ENCODE assay signal across 12 mouse cellular contexts in the genomic region with DNA sequence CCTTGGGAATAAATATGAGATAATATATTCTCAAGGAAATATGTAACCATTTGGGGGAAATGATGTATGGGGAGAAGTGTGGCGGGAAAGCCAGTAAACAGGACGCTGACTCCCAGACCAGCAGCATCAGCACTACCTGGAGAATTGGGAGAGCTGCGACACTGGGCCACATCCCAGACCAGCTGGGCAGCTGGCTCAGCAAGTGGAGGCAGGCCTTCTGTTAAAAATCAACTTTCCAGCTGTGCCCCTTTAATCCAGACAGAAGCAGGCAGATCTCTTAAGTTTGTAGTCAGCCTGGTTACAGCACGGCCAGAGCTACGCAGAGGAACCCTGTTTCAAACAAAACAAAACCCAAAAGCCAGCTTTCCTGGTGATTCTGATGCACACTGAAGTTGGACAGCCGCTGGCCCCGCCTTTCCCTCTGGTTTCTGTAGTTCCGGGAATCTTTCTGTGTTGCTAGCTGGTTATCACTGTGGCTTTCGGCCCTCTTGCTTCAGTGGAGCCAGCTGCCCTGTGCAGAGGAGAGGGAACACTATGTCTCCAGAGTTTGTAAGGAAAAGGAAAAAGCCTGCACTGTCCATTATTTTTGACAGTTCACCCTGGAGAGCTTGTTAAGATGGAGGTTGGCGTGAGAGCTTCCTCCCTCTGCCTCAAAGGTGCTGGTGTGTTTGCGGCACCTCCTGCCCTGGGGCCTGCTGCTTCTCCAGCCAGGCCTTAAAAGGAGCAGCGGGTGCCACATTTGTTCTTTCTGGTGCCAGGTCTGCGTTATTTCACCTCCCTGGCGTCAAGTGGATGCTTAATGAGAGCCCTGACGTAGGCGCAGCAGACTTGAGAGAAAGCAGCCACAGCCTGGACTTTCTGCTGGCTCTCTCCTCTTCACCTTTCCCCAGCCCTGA. TPM values are rescaled to one million over a fixed set of nuclear protein-coding genes. Genes with fewer than 3 reads are reported as not detected.
DNase-seq lines count a peak whose midpoint lies in the region; ATAC-seq and TF ChIP-seq lines count a peak whose summit lies in the region.
"Had no signal": no experiment of that assay in that cellular context is flagged by ENCODE, and none has a peak within 500 bp of the region (broad histone marks: within the 10 kb centered on the region; RNA-seq: fewer than 3 reads in every experiment).

No protein-coding gene starts in this region.

- peak; percentile 97 for DNase-seq in heart, adult 11 months
- no peak for DNase-seq in heart, postnatal 36 days
- peak; percentile 36 for DNase-seq in MEL (ENCODE audit: low read depth, low spot score)
- DNase-seq in liver, adult 2 months (ENCODE audit: extremely low read depth, low read depth, low spot score), result no peak
- no peak for DNase-seq in right cerebral cortex, postnatal 25 days
- DNase-seq in layer of hippocampus, adult 9-11 months, result no peak
- no peak for DNase-seq in thymus, postnatal 14 days

- no peaks in the 10 kb centered on the region for H3K27me3 ChIP-seq in MEL (ENCODE audit: control insufficient read depth in 1 of 2, insufficient read depth in 2 of 2, low read length in 2 of 2)
- H3K27me3 ChIP-seq in heart, embryonic 11.5 days (ENCODE audit: control insufficient read depth, insufficient read depth, low read length), result no peaks in the 10 kb centered on the region
- H3K27me3 ChIP-seq in liver, adult 2 months (ENCODE audit: control insufficient read depth, insufficient read depth, low read length), result no peaks in the 10 kb centered on the region

- no peak overlapping the region; the same call in 1 of the 2 replicates for H3K4me2 ChIP-seq in heart, embryonic 11.5 days
- H3K4me2 ChIP-seq: forebrain, embryonic 13.5 days had no signal

- no peak for TF ChIP-seq RAD21 in MEL (IDR thresholded peaks at IDR 0.05; ENCODE audit: low read depth, low read length)

- peaks cover 10% of the 10 kb centered on the region for H3K79me2 ChIP-seq in MEL (ENCODE audit: control insufficient read depth, insufficient read depth, low read length, poor library complexity)
- H3K79me2 ChIP-seq in liver, adult 2 months (ENCODE audit: control insufficient read depth, insufficient read depth, low read length), result no peaks in the 10 kb centered on the region

- peak overlapping the region; percentile 82 for H3K27ac ChIP-seq in MEL (ENCODE audit: control insufficient read depth, low read depth, low read length)
- peak overlapping the region; percentile 82 for H3K27ac ChIP-seq in heart, embryonic 11.5 days (ENCODE audit: low read depth, low read length)
- H3K27ac ChIP-seq in liver, adult 2 months (replicated peaks; ENCODE audit: insufficient read depth, low read depth, low read length), result peak overlapping the region; percentile 13; the same call in 1 of the 2 replicates
- H3K27ac ChIP-seq: forebrain, embryonic 13.5 days had no signal

- WGBS in heart, embryonic 11.5 days (ENCODE audit: insufficient replicate concordance), result 45% methylated on average over 16 of the region's 16 CpGs
- WGBS in liver, adult 2 months, result 64% methylated on average over 16 of the region's 16 CpGs

- H3K4me1 ChIP-seq in MEL (ENCODE audit: control insufficient read depth in 1 of 2, insufficient read depth in 2 of 2, low read length in 2 of 2), result peaks cover 4 to 16% of the 10 kb centered on the region in 2 experiments
- peaks cover 46% of the 10 kb centered on the region for H3K4me1 ChIP-seq in heart, embryonic 11.5 days (ENCODE audit: control insufficient read depth, insufficient read depth, low read length)
- peaks cover 2% of the 10 kb centered on the region; the same call in 1 of the 2 replicates for H3K4me1 ChIP-seq in liver, adult 2 months (ENCODE audit: control insufficient read depth, insufficient read depth, low read length)

- H3K4me3 ChIP-seq in MEL (ENCODE audit: control insufficient read depth in 1 of 2, insufficient read depth in 1 of 2, low read depth in 2 of 2, low read length in 2 of 2), result no peak overlapping the region
- H3K4me3 ChIP-seq in heart, embryonic 11.5 days (ENCODE audit: low read depth, low read length), result no peak overlapping the region
- no peak overlapping the region for H3K4me3 ChIP-seq in liver, adult 2 months (ENCODE audit: insufficient read depth, low read depth, low read length)
- H3K4me3 ChIP-seq: forebrain, embryonic 13.5 days had no signal

- no peak; the same call in 1 of the 2 replicates for ATAC-seq in heart, embryonic 11.5 days (replicated peaks; ENCODE audit: insufficient number of reproducible peaks, low FRiP score, low TSS enrichment)
- ATAC-seq: forebrain, embryonic 13.5 days; hindbrain, embryonic 16.5 days had no signal

- no peaks in the 10 kb centered on the region for H3K9me3 ChIP-seq in MEL (replicated peaks; ENCODE audit: insufficient read depth, low read length)
- H3K9me3 ChIP-seq in heart, embryonic 11.5 days (replicated peaks; ENCODE audit: control insufficient read depth, low read length), result no peaks in the 10 kb centered on the region
- H3K9me3 ChIP-seq: forebrain, embryonic 13.5 days had no signal

- H3K9ac ChIP-seq in MEL (ENCODE audit: control insufficient read depth, low read depth, low read length, poor library complexity, severe bottlenecking), result peak overlapping the region; percentile 27
- H3K9ac ChIP-seq in heart, embryonic 11.5 days (ENCODE audit: low read depth, low read length), result peak overlapping the region; percentile 18; the same call in 1 of the 2 replicates
- H3K9ac ChIP-seq in liver, adult 2 months (ENCODE audit: low read depth, low read length), result no peak overlapping the region
- H3K9ac ChIP-seq: forebrain, embryonic 13.5 days had no signal

- no peak for TF ChIP-seq POLR2A in MEL (IDR thresholded peaks at IDR 0.05; ENCODE audit: control insufficient read depth in 1 of 2, insufficient read depth in 1 of 2, low read depth in 1 of 2, low read length in 2 of 2, poor library complexity in 1 of 2)
- no peak for TF ChIP-seq POLR2A in liver, adult 2 months (IDR thresholded peaks at IDR 0.05; ENCODE audit: extremely low read depth, insufficient read depth, low read length)

- H3K36me3 ChIP-seq in MEL (ENCODE audit: control insufficient read depth in 1 of 2, insufficient read depth in 2 of 2, low read length in 2 of 2), result peaks cover 3 to 30% of the 10 kb centered on the region in 2 experiments; a peak in 3 of 4 replicates
- H3K36me3 ChIP-seq in heart, embryonic 11.5 days (ENCODE audit: control insufficient read depth, insufficient read depth, low read length), result no peaks in the 10 kb centered on the region
- H3K36me3 ChIP-seq in liver, adult 2 months (ENCODE audit: control insufficient read depth, insufficient read depth, low read length), result 0 out of 2 replicates have a peak, but pooled peaks cover 2% of the 10 kb centered on the region

- no peak for TF ChIP-seq CTCF in MEL (IDR thresholded peaks at IDR 0.05 in 2 of 3, conservative IDR thresholded peaks at IDR 0.05 in 1 of 3; ENCODE audit: control insufficient read depth in 1 of 3, insufficient read depth in 1 of 3, low read depth in 2 of 3, low read length in 3 of 3, poor library complexity in 1 of 3, severe bottlenecking in 1 of 3)
- TF ChIP-seq CTCF in liver, adult 2 months (IDR thresholded peaks at IDR 0.05; ENCODE audit: low read depth, low read length), result no peak

- TF ChIP-seq EP300 in MEL (IDR thresholded peaks at IDR 0.05; ENCODE audit: low read depth in 1 of 2, low read length in 2 of 2), result no peak

- intact Hi-C loops in heart, postnatal 36 days (cut with DNase I), result no loop called here

TF ChIP-seq in MEL, 35 proteins besides CTCF, POLR2A, EP300 and RAD21 (continues in another document):
- no peak for TF ChIP-seq USF1 (IDR thresholded peaks at IDR 0.05; ENCODE audit: low read depth, low read length)
- no peak for TF ChIP-seq SMC3 (IDR thresholded peaks at IDR 0.05; ENCODE audit: low read depth, low read length)
- TF ChIP-seq BHLHE40 (IDR thresholded peaks at IDR 0.05; ENCODE audit: borderline replicate concordance, low read depth, low read length), result no peak

RNA-seq across cellular contexts. Expression of a gene that starts 6.6 kb away (rescaled TPM):
- total RNA-seq in heart, postnatal 36 days (2021), result 10 to 100 TPM; 27.2 to 29.6 TPM
- total RNA-seq in MEL (2012; rRNA removed), result 6.7 and 8.6 TPM in 2 replicates
- 10 to 100 TPM in 1 of 2 experiments, not detected in 1; 14.5 TPM for polyA plus RNA-seq in MEL (2012; ENCODE audit: insufficient read depth in 1 of 2, insufficient read length in 2 of 2, low read depth in 1 of 2, low replicate concordance in 2 of 2, missing spikeins in 1 of 2)
- 45.4 and 46.7 TPM in 2 replicates for polyA plus RNA-seq in heart, embryonic 11.5 days (2014; fragmentation: Nextera tagmentation; extraction: Ambion mirVana)
- 4.4 and 5.4 TPM in 2 replicates for total RNA-seq in liver, adult 2 months (2014; rRNA removed)
- 4.7 TPM in 2 replicates for polyA plus RNA-seq in liver, adult 2 months (2012; rRNA removed)

RNA-seq across cellular contexts. Expression of a gene that starts 10.3 kb away (rescaled TPM):
- 10 to 100 TPM; 24.1 to 28.3 TPM for total RNA-seq in heart, postnatal 36 days (2021)
- total RNA-seq in MEL (2012; rRNA removed), result 1.3 and 1.7 TPM in 2 replicates
- 1 to 10 TPM in 1 of 2 experiments, not detected in 1; 2.4 TPM for polyA plus RNA-seq in MEL (2012; ENCODE audit: insufficient read depth in 1 of 2, insufficient read length in 2 of 2, low read depth in 1 of 2, low replicate concordance in 2 of 2, missing spikeins in 1 of 2)
- 1.0 and 1.3 TPM in 2 replicates for polyA plus RNA-seq in heart, embryonic 11.5 days (2014; fragmentation: Nextera tagmentation; extraction: Ambion mirVana)
- 1.1 and 1.9 TPM in 2 replicates for total RNA-seq in liver, adult 2 months (2014; rRNA removed)
- 0.68 and 0.94 TPM in 2 replicates for polyA plus RNA-seq in liver, adult 2 months (2012; rRNA removed)

RNA-seq across cellular contexts. Expression of a gene that starts 20.4 kb away (rescaled TPM):
- not detected for total RNA-seq in heart, postnatal 36 days (2021)
- not detected in 2 replicates for total RNA-seq in MEL (2012; rRNA removed)
- not detected for polyA plus RNA-seq in MEL (2012; ENCODE audit: insufficient read depth in 1 of 2, insufficient read length in 2 of 2, low read depth in 1 of 2, low replicate concordance in 2 of 2, missing spikeins in 1 of 2)
- polyA plus RNA-seq in heart, embryonic 11.5 days (2014; fragmentation: Nextera tagmentation; extraction: Ambion mirVana), result not detected in 2 replicates
- not detected in 2 replicates for total RNA-seq in liver, adult 2 months (2014; rRNA removed)
- polyA plus RNA-seq in liver, adult 2 months (2012; rRNA removed), result 1.0 and 1.6 TPM in 2 replicates
- total RNA-seq: left cerebral cortex, postnatal 36 days had no signal
- polyA plus RNA-seq: C2C12; forebrain, embryonic 13.5 days; hindbrain, embryonic 16.5 days had no signal

RNA-seq across cellular contexts. Expression of a gene that starts 23.9 kb away (rescaled TPM):
- 1 to 10 TPM; 1.9 to 2.7 TPM for total RNA-seq in heart, postnatal 36 days (2021)
- 6.4 and 7.4 TPM in 2 replicates for total RNA-seq in MEL (2012; rRNA removed)
- polyA plus RNA-seq in MEL (2012; ENCODE audit: insufficient read depth in 1 of 2, insufficient read length in 2 of 2, low read depth in 1 of 2, low replicate concordance in 2 of 2, missing spikeins in 1 of 2), result 10 to 100 TPM in 1 of 2 experiments, not detected in 1; 21.2 TPM
- polyA plus RNA-seq in heart, embryonic 11.5 days (2014; fragmentation: Nextera tagmentation; extraction: Ambion mirVana), result 0.99 and 1.4 TPM in 2 replicates
- total RNA-seq in liver, adult 2 months (2014; rRNA removed), result 1.2 and 1.7 TPM in 2 replicates
- polyA plus RNA-seq in liver, adult 2 months (2012; rRNA removed), result 0.68 and 0.80 TPM in 2 replicates
- polyA plus RNA-seq: C2C12 had no signal

RNA-seq across cellular contexts. Expression of a gene that starts 27.4 kb away (rescaled TPM):
- under 1 TPM; 0.03 to 0.06 TPM for total RNA-seq in heart, postnatal 36 days (2021)
- total RNA-seq in MEL (2012; rRNA removed), result 0.15 and 0.29 TPM in 2 replicates
- under 1 TPM in 1 of 2 experiments, not detected in 1; 0.43 TPM for polyA plus RNA-seq in MEL (2012; ENCODE audit: insufficient read depth in 1 of 2, insufficient read length in 2 of 2, low read depth in 1 of 2, low replicate concordance in 2 of 2, missing spikeins in 1 of 2)
- polyA plus RNA-seq in heart, embryonic 11.5 days (2014; fragmentation: Nextera tagmentation; extraction: Ambion mirVana), result 0.21 and 0.27 TPM in 2 replicates
- total RNA-seq in liver, adult 2 months (2014; rRNA removed), result 1.0 and 1.3 TPM in 2 replicates
- 1.3 and 1.5 TPM in 2 replicates for polyA plus RNA-seq in liver, adult 2 months (2012; rRNA removed)

Comparison
In these comparisons a context has a peak if more than half of its experiments do, and no peak if none do; other contexts are left out.
1. DNase-seq: peak in heart, adult 11 months (single experiment) and MEL (single experiment); none in heart, postnatal 36 days (0 of 2), liver, adult 2 months (single experiment), right cerebral cortex, postnatal 25 days (single experiment), layer of hippocampus, adult 9-11 months (single experiment) and thymus, postnatal 14 days (single experiment).
2. H3K27ac ChIP-seq: peak in every context shown above with its lines; median percentile 82 in MEL; 82 in heart, embryonic 11.5 days; 13 in liver, adult 2 months.